Mouse (Mus musculus) CH12.LX (cell line): ENCODE measurements around the gene Fev. TPM values are rescaled to one million over a fixed set of nuclear protein-coding genes. Genes with fewer than 3 reads are reported as not detected.

Experiments
- DNase-seq: peaks from one replicate; pipeline ENCODE4 v3.0.0-alpha.2; 2013; ENCODE audit errors: extremely low read depth
- H3K27ac ChIP-seq: 2 replicates; pipeline ENCODE4 v1.5.1; 2012; ENCODE audit warnings: low read depth, mild to moderate bottlenecking, control low read depth, moderate library complexity; ENCODE audit not compliant: insufficient read depth
- H3K27me3 ChIP-seq: replicated peaks from 2 replicates; pipeline ENCODE3; 2012; ENCODE audit warnings: inconsistent platforms
- H3K36me3 ChIP-seq, 2 experiments: replicated peaks in 1 of 2; 2 replicates each; pipeline versions ENCODE3 to v1.6.1; 2012; ENCODE audit warnings: inconsistent platforms in 1 of 2, low read length in 1 of 2, mild to moderate bottlenecking in 1 of 2, mixed read lengths in 1 of 2, moderate library complexity in 1 of 2; ENCODE audit not compliant: control insufficient read depth in 1 of 2, insufficient read depth in 1 of 2
- H3K4me1 ChIP-seq, 2 experiments: 2 replicates each; pipeline ENCODE4 v1.6.1; 2012; ENCODE audit warnings: inconsistent platforms in 1 of 2, moderate library complexity in 1 of 2; ENCODE audit not compliant: insufficient read depth in 2 of 2, control insufficient read depth in 1 of 2
- H3K4me2 ChIP-seq: 2 replicates; pipeline ENCODE4 v1.6.1; 2012; ENCODE audit warnings: low read depth, mild to moderate bottlenecking, control low read depth; ENCODE audit not compliant: poor library complexity, insufficient read depth, severe bottlenecking
- H3K4me3 ChIP-seq, 3 experiments: fragments of 150-350 bp in 1 of 3; sonication (generic) in 1 of 3; replicated peaks in 1 of 3; 2 replicates each; pipeline versions ENCODE3 to v1.5.1; 2011 to 2012; ENCODE audit warnings: low read depth in 2 of 3, low read length in 2 of 3, mild to moderate bottlenecking in 2 of 3, moderate library complexity in 2 of 3, control low read depth in 1 of 3, improper control_type of control experiment in 1 of 3, inconsistent platforms in 1 of 3, mixed read lengths in 1 of 3; ENCODE audit not compliant: poor library complexity in 1 of 3
- H3K79me2 ChIP-seq: replicated peaks from 2 replicates; pipeline ENCODE4 v1.6.1; 2012; ENCODE audit warnings: mild to moderate bottlenecking, moderate library complexity; ENCODE audit not compliant: control insufficient read depth, poor library complexity, insufficient read depth, severe bottlenecking; ENCODE audit errors: extremely low read depth
- H3K9ac ChIP-seq: 2 replicates; pipeline ENCODE4 v1.6.1; 2012; ENCODE audit warnings: low read depth, mild to moderate bottlenecking, control low read depth, moderate library complexity; ENCODE audit not compliant: insufficient read depth
- H3K9me3 ChIP-seq: replicated peaks from 2 replicates; pipeline ENCODE3; 2012; ENCODE audit warnings: low read length, inconsistent platforms, mixed read lengths
- BHLHE40 ChIP-seq: IDR thresholded peaks from 2 replicates; pipeline ENCODE4 v1.6.1; 2011; ENCODE audit warnings: mild to moderate bottlenecking, low read depth, low read length, improper control_type of control experiment
- CHD2 ChIP-seq: IDR thresholded peaks from 2 replicates; pipeline ENCODE4 v1.6.1; 2011; ENCODE audit warnings: low read length, improper control_type of control experiment
- E2F4 ChIP-seq: IDR thresholded peaks from 2 replicates; pipeline ENCODE4 v1.6.1; 2011; ENCODE audit warnings: low read depth, low read length, improper control_type of control experiment; ENCODE audit not compliant: insufficient replicate concordance
- HCFC1 ChIP-seq: IDR thresholded peaks from 2 replicates; pipeline ENCODE4 v1.6.1; 2012; ENCODE audit warnings: low read depth, mild to moderate bottlenecking, inconsistent platforms, low read length, improper control_type of control experiment
- JUN ChIP-seq: IDR thresholded peaks from 2 replicates; pipeline ENCODE4 v1.6.1; 2011; ENCODE audit warnings: low read depth, mild to moderate bottlenecking, low read length, improper control_type of control experiment, moderate library complexity; ENCODE audit not compliant: insufficient read depth
- MAFK ChIP-seq: IDR thresholded peaks from 2 replicates; pipeline ENCODE4 v1.6.1; 2011; ENCODE audit warnings: low read length, improper control_type of control experiment; ENCODE audit not compliant: insufficient replicate concordance
- MAX ChIP-seq: IDR thresholded peaks from 2 replicates; pipeline ENCODE4 v1.6.1; 2011; ENCODE audit warnings: low read length, improper control_type of control experiment
- MYC ChIP-seq: IDR thresholded peaks from 2 replicates; pipeline ENCODE4 v1.6.1; 2011; ENCODE audit warnings: low read depth, mild to moderate bottlenecking, improper control_type of control experiment, low read length
- NELFE ChIP-seq: IDR thresholded peaks from 2 replicates; pipeline ENCODE4 v1.6.1; 2011; ENCODE audit warnings: low read depth, low read length, improper control_type of control experiment
- NRF1 ChIP-seq: IDR thresholded peaks from 2 replicates; pipeline ENCODE4 v1.6.1; 2014; ENCODE audit warnings: low read depth, mild to moderate bottlenecking, inconsistent platforms, low read length, improper control_type of control experiment, moderate library complexity
- PAX5 ChIP-seq: IDR thresholded peaks from 2 replicates; pipeline ENCODE4 v1.6.1; 2012; ENCODE audit warnings: low read length, inconsistent platforms, mixed read lengths
- POLR2AphosphoS2 ChIP-seq: IDR thresholded peaks from 2 replicates; pipeline ENCODE4 v1.6.1; 2011; ENCODE audit warnings: low read depth, low read length, improper control_type of control experiment
- RCOR1 ChIP-seq: conservative IDR thresholded peaks from 2 replicates; pipeline ENCODE4 v1.6.1; 2012; ENCODE audit warnings: low read depth, mild to moderate bottlenecking, inconsistent platforms, low read length, improper control_type of control experiment
- SMC3 ChIP-seq: IDR thresholded peaks from 2 replicates; pipeline ENCODE4 v1.6.1; 2011; ENCODE audit warnings: low read depth, low read length, improper control_type of control experiment
- TBP ChIP-seq: conservative IDR thresholded peaks from 2 replicates; pipeline ENCODE4 v1.6.1; 2011; ENCODE audit warnings: low read depth, low read length, improper control_type of control experiment
- TCF12 ChIP-seq: IDR thresholded peaks from 2 replicates; pipeline ENCODE4 v1.6.1; 2014; ENCODE audit warnings: low read depth, mild to moderate bottlenecking, inconsistent platforms, low read length, improper control_type of control experiment
- USF1 ChIP-seq: IDR thresholded peaks from 2 replicates; pipeline ENCODE4 v1.6.1; 2014; ENCODE audit warnings: low read depth, mild to moderate bottlenecking, inconsistent platforms, low read length, improper control_type of control experiment
- USF2 ChIP-seq: conservative IDR thresholded peaks from 2 replicates; pipeline ENCODE4 v1.6.1; 2011; ENCODE audit warnings: low read depth, low read length, improper control_type of control experiment
- ZC3H11A ChIP-seq: IDR thresholded peaks from 2 replicates; pipeline ENCODE4 v1.6.1; 2012; ENCODE audit warnings: low read depth, mild to moderate bottlenecking, inconsistent platforms, low read length, improper control_type of control experiment
- ZNF384 ChIP-seq: IDR thresholded peaks from 2 replicates; pipeline ENCODE4 v1.6.1; 2012; ENCODE audit warnings: low read depth, low read length, improper control_type of control experiment, inconsistent platforms
- dilution Hi-C: fragments of 300-500 bp; cut with MboI; formaldehyde crosslinking; loops from 2 replicates; pipeline ENCODE4 v1.14.3; 2020; ENCODE audit warnings: low sequenced_read_pairs; ENCODE audit not compliant: extremely low pct_unique_long_range_greater_than_20kb, extremely low pct_ligation_motif_present
- in situ Hi-C: fragments of 300-500 bp; cut with MboI; formaldehyde crosslinking; loops from 3 replicates; pipeline ENCODE4 v1.14.3; 2019; ENCODE audit warnings: low sequenced_read_pairs, low pct_ligation_motif_present, low pct_unique_long_range_greater_than_20kb, mixed read lengths
- polyA plus RNA-seq: library from polyadenylated mRNA; unstranded; fragments of >175 nt; gene quantifications from 2 replicates; pipeline ENCODE4 v1.2.1, GENCODE M21; 2012; ENCODE audit warnings: low read depth; ENCODE audit not compliant: insufficient read length
- total RNA-seq, 2 experiments: library from RNA; depleted of rRNA; stranded (reverse); fragments of 300-350 nt in 1 of 2; fragments of >200 nt in 1 of 2; gene quantifications; 2 replicates each; pipeline ENCODE4 v1.2.3; 2012 to 2014

Gene Fev
- total and polyA plus RNA-seq, 3 experiments: not detected

DNA sequence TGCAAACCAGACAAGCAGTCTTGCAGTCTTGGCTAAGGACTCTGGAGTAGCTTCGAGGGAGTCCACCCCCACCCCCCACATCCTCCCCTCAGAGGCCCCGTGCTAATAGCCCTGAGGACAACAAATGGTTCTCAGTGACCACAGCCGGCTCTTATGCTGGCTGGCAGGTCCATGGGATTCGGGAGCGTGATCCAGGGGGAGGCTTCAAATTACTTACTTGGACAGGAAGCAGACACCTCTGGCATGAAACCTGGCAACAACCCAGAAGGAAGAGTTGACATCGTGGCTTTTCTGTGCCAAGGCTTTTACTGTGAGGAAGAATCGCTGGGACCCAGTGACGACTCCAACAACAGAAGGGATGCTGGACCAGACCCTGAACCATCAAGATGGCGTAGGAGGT is 38.9 kb downstream of the Fev start:
- in situ Hi-C loops (no loop called here), dilution Hi-C loops (no loop called here)
- Histone ChIP-seq H3K27me3 (peaks cover 27% of the 10 kb centered on the region), H3K9me3 (no peaks in the 10 kb centered on the region), H3K79me2 (no peaks in the 10 kb centered on the region), H3K9ac (no peak overlapping the region), H3K4me1 (peaks cover 3 to 11% of the 10 kb centered on the region in 2 experiments; a peak in 3 of 4 replicates), H3K27ac (no peak overlapping the region), H3K4me2 (0 out of 2 replicates have a peak overlapping the region, but pooled peaks have one; percentile 1), H3K36me3 (no peaks in the 10 kb centered on the region), H3K4me3 (no peak overlapping the region)
- no peak for TF ChIP-seq ZNF384
- TF ChIP-seq E2F4: no peak
- TF ChIP-seq SMC3: no peak
- TF ChIP-seq USF2: no peak
- no peak for TF ChIP-seq PAX5
- TF ChIP-seq HCFC1: no peak
- no peak for TF ChIP-seq BHLHE40
- no peak for TF ChIP-seq TCF12
- TF ChIP-seq MYC: no peak
- TF ChIP-seq POLR2AphosphoS2: no peak
- TF ChIP-seq USF1: no peak
- no peak for TF ChIP-seq RCOR1
- TF ChIP-seq CHD2: no peak
- TF ChIP-seq MAFK: no peak
- no peak for TF ChIP-seq MAX
- no peak for TF ChIP-seq ZC3H11A
- no peak for TF ChIP-seq NELFE
- no peak for DNase-seq

DNA sequence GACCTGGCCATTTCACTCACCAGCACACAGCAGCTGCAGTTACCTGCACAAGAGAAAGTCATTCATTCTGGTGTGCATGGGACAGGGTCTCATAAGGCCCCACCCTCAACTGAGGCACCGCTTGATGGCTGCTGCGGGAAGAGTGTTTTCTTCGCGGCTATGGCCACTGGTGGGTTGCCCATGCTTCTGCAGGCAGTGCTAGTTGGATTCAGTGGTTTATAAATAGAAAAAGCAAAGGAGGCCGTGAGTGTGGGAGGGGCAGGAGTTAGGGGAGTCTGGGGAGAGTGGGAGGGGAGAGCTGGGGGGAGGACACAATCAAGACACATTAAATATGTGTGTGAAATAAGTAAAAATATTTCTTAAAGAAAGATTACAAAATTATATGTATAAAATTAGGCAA is 42.1 kb downstream of the Fev start:
- no peak for DNase-seq
- H3K4me2 ChIP-seq: no peak overlapping the region
- in situ Hi-C loops (no loop called here), dilution Hi-C loops (no loop called here)
- H3K9me3 ChIP-seq: no peaks in the 10 kb centered on the region
- no peaks in the 10 kb centered on the region for H3K36me3 ChIP-seq
- H3K9ac ChIP-seq: no peak overlapping the region
- no peaks in the 10 kb centered on the region for H3K4me1 ChIP-seq
- TF ChIP-seq JUN: no peak
- TF ChIP-seq TBP: no peak
- no peak for TF ChIP-seq NRF1
- TF ChIP-seq MYC: no peak
- TF ChIP-seq SMC3: no peak
- peaks cover 25% of the 10 kb centered on the region for H3K27me3 ChIP-seq
- H3K27ac ChIP-seq: no peak overlapping the region
- no peak overlapping the region for H3K4me3 ChIP-seq
- no peaks in the 10 kb centered on the region for H3K79me2 ChIP-seq
